Mouse (Mus musculus): ENCODE measurements around the gene Eps15.

The Eps15 gene

GRCm38 (mm10) chr4:109279689-109280458, at the start of gene Eps15:
Gene Eps15, plus strand, starts transcription at chr4:109280268.
- peak; percentile 96 for DNase-seq (ENCODE audit: low read depth, low spot score)

DNA sequence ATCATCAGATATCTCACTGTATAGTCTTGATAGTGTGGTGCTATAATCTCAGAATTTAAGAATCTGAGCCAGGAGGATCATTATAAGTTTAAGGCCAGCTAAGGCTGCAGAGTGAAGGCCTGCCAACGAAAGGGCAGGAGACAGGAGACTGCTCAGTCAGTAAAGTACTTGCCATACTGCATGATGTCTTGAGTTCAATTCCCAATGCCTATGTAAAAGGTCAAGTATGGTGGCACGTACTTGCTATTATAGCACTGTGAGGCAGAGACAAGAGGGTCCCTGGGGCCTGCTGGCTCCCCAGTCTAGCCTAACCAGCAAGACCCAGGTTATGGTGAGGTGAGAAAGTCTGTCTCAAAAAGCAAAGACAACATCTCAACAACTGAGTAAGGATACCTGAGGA, 45.9 kb upstream of the Eps15 start, which contains the start of gene Calr4:
Gene Calr4, plus strand, starts transcription at position 301 of the 400 bp plus-strand sequence.
- DNase-seq (ENCODE audit: low read depth, low spot score): no peak

DNA sequence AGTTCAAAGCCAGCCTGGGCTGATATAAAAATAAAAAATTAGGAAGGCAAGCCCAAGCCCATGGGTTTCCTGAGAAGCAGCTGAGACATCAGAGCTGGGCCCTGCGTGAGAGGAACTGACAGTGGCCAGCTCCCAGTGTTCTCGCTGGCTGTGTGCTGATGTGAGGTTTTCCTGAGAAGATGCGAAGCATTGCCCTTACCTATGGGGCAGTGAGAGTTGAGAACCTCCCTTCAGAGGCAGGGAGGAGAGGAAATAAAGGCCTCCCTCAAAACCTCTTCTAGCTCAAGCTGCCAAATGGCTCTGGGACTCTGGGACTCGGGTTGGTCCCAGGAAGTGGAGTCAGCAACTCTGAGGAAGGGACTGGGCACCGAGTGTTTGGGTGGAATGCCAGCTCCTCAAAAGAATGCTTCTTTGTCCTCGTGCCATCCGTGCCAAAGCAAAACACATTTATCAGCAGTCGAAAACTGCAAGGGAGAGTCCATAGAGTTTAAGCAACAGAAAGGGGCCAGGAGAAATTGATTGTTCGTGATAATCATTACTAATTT, 45.2 kb upstream of the Eps15 start:
- DNase-seq (ENCODE audit: low read depth, low spot score): no peak

- no peak for DNase-seq (ENCODE audit: low read depth, low spot score)
Observed at GRCm38 (mm10) chr4:109236186-109236879, 43.7 kb upstream of the Eps15 start.

DNA sequence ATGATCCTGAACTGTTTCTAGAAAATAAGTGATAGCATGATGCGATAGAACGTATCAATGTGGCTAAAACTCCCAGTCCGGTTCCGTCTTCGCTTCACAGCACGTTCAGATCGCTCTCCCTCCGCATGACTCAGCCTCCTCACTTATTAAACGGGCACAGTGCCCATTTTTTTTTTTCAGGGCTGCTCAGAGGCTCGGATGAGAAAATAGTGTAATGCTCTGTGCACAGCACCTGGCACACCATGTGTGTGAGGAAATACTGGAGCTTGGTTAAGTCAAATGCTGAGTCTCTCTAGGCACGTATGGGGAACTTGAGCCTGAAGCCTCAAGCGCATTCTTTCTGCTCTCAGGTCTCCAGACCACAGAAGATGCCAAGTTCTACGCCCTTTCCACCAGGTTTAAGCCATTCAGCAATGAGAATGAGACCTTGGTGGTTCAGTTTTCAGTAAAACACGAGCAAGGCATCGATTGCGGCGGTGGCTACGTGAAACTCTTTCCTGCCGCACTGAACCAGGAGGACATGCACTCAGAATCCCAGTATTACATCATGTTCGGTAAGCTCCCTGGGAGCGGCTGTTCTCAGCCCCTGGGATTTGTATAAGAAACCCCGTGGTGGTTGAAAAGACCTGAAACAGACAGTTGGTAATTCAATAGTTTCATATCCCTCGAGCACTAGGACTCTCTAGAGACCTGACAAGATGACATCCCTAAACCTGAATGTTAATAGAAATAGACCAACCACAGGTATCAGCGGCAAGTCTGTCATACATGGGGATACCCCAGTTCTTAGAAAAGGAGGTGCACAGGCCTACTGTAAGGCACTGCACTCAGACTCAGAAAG, 41.4 kb upstream of the Eps15 start:
- DNase-seq (ENCODE audit: low read depth, low spot score): no peak

DNA sequence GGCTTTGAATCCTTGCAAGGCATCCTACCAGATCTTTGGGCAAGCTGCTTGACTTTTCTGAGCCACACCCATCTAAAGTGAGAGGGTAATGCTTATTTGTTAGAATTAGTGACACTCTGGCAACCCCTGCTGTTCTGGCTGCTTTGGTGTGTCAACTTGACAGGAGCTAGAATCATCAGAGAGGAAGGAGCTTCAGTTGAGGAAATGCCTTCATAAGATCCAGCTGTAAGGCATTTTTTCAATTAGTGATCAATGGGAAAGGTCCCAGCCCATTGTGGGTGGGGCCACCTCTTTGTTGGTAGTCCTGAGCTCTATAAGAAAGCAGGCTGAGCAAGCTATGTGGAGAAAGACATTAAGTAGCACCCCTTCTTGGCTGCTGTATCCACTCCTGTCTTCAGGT, 38.8 kb upstream of the Eps15 start:
- peak; percentile 61 for DNase-seq (ENCODE audit: low read depth, low spot score)

DNA sequence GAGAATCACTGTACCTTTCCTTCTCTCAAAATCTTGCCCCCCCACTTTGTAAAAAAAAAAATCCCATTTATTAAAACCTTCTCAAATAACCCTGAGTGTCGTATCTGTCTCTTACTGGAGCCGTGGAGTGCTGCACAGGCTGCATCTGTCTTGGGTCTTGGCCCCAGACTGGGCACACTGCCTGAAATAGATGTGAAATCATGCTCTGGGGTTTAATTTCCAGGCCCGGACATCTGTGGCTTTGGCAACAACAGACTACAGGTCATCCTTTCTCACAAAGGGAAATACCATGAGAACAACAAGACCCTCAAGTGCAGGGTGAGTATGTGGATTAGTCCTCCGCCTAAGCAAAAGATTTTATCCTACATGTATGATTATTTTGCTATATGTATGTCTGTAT, 38.1 kb upstream of the Eps15 start:
- DNase-seq (ENCODE audit: low read depth, low spot score): no peak

GRCm38 (mm10) chr4:109244506-109244905, 35.6 kb upstream of the Eps15 start:
- peak; percentile 43 for DNase-seq (ENCODE audit: low read depth, low spot score)

- DNase-seq (ENCODE audit: low read depth, low spot score): no peak
Observed at GRCm38 (mm10) chr4:109245016-109245620, 35.0 kb upstream of the Eps15 start.

DNA sequence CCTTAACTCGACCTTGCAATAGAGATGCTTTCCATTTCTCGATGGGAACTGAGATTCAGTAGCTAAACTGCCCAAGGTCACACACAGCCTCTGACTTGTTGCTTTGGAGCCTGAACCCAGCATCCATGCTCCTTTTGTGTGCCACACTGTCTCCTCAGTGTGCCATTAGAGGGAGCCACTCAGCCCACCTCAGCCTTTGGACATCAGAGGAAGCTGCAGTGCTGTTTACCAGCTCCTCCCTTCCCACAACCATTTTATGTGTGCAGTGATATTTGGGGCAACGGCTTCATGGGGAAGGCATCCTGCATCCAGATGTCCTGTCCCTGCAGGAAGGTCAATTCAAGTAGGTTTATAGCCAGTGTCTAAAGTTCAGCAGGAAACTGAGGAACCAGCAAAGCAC, 28.5 kb upstream of the Eps15 start:
- DNase-seq (ENCODE audit: low read depth, low spot score): peak; percentile 73

DNA sequence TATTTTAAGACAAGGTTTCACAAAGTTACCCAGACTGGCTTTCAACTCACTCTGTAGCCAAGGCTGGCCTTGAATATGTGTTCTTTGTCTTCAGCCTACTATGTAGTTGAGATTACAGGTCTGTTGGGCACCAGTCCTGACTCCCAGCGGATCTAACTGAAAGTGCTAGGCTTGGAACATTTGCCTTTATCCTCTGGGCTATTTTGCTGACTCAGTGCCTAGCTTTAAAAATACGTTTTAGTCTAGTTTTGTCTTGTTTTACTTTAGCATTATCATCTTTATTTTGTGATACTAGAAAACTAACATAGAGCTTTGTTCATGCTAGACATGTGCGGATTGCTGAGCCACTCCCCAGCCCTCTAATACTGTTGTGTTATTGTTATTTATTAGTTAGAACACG, 27.9 kb upstream of the Eps15 start:
- no peak for DNase-seq (ENCODE audit: low read depth, low spot score)

DNA sequence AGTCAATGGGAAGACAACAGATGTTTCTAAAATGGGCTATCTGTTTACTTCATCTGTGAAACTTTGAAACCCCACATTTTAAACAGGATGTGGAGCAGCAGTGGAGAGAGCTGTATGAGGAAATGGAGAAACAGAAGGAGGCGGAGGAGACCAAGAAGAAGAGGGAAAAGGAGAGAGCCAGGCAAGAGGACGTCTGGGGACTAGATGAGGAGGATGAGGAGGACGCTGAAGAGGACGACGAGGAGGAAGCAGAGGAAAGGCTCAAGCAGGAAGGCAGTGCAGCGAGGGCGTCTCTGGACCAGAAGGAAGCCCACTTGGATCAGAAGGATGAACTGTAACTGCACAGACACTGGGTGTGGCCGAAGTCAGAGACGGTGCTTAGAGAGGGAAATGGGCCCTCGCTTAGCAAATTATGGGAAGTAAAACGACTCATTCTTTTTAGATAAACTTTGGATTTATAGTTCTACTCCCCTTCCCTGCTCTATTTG, 26.4 kb upstream of the Eps15 start:
- DNase-seq (ENCODE audit: low read depth, low spot score): no peak

- no peak for DNase-seq (ENCODE audit: low read depth, low spot score)
Observed at GRCm38 (mm10) chr4:109254511-109254910, 25.6 kb upstream of the Eps15 start.

- no peak for DNase-seq (ENCODE audit: low read depth, low spot score)
Observed at GRCm38 (mm10) chr4:109255321-109255720, 24.7 kb upstream of the Eps15 start.

DNA sequence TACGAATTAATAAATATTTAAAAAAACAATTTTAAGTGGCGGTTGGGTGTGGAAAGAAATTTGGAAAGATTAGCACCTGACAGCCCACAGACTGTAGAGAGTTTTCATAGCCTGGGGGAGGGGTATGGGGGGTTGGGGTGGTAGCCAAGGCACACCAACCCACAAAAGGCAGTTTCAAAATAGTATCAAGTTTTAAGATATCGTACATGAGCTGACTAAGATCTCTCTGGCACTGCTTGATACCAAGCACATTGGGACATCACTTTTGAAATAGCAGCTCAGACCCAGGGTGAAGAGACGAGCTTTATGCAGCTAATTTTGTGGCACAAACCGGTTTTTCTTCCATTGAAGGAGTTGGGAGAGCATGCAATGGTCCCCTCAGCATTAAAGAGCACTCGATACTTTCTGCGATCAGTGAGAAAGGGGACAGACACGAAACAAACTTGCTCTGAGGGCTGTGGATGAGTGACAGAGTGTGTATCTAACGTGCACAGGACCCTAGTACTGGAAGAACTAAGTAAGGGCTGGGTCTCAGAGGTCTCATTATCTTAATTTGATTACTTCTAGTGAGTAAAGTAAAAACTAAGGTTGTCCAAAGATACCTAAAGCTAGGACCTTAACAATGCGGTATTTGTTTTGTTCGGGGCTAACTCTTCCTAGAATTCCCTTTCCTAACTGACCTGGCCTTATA, 24.2 kb upstream of the Eps15 start:
- DNase-seq (ENCODE audit: low read depth, low spot score): no peak

DNA sequence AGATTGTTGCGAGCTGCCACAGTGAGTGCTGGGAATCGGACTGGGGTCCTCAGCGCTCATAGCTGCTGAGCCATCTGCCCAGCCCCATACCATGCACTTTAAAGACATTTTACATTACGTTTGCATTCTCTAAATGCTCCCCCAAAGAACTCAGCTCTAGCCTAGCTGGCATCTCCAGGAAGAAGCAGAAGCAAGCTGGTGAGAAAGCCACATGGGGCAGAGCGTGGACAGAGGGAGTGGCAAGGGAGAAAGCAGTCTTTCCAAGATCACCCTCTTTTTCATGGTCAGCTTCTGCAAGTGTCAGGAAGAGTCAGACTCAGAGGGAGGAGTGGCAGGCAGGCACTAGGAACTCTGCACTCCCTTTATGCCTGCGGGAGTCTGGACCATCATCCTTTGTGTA, 23.3 kb upstream of the Eps15 start:
- DNase-seq (ENCODE audit: low read depth, low spot score): no peak

- no peak for DNase-seq (ENCODE audit: low read depth, low spot score)
Observed at GRCm38 (mm10) chr4:109257639-109258038, 22.4 kb upstream of the Eps15 start.

- no peak for DNase-seq (ENCODE audit: low read depth, low spot score)
Observed at GRCm38 (mm10) chr4:109262068-109262467, 18.0 kb upstream of the Eps15 start.

DNA sequence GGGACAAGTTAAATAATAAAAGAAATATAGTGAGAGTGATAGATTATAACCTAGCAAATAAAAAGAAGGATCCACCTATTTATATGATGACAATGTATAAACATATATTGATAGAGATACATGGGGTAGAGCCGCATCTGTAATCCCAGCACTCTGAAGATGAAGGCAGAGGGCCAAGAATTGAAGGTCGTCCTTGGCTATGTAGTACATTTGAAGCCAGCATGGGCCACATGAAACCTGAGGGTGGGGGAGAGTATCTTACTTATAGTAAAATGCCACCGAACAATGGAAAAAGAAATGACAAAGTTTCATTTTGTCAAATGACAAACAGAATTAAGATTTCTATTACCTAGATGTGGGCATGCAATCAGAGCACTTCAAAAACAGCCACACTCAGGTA, 14.0 kb upstream of the Eps15 start:
- DNase-seq (ENCODE audit: low read depth, low spot score): no peak

DNA sequence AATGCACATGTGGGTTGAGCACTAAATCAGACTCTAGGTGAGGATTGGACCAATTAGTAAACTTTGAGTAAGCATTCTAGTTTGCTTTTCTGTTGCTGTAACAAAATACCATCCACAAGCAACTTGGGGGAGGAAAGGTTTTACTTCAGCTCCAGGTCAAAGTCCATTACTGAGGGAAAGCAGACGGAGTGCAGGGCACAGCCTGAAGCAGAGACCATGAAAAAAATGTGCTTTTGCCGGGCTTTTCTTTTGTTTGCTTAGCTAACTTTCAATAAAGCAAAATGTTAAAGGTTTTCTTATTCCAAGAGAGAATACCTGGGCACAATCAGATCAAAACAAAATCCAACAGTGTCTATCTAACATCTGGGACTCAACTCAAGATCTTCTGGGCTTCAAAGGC, 13.3 kb upstream of the Eps15 start:
- DNase-seq (ENCODE audit: low read depth, low spot score): no peak

DNA sequence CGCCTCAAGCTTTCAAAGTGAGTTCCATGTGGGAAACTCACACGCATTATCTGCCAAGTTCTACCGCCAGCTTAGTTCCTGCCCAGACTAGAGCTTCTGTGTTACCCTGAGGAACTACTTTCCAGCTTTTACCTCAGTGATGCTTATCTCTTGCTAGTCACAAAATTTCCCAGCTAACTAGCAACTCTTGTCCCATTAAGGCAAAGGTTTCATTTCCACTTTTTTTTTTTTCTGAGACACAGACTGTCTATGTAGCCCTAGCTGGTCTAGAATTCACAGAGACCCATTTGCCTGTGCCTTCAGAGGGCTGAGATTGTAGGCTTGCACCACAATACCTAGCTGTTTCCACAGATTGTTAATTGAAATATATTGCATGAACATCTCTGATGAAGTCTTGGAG, 12.6 kb upstream of the Eps15 start:
- DNase-seq (ENCODE audit: low read depth, low spot score): no peak

Measured in ZHBTc4 (cell line).